Mouse (Mus musculus) neural tube, embryonic 10.5 days (tissue): Measurements from ENCODE around the gene Plcd3.

Source experiments
- DNase-seq: peaks from one replicate; pipeline ENCODE4 v3.0.0-alpha.2; 2017; ENCODE audit warnings: low spot score; ENCODE audit errors: extremely low spot score

The Plcd3 gene

DNA sequence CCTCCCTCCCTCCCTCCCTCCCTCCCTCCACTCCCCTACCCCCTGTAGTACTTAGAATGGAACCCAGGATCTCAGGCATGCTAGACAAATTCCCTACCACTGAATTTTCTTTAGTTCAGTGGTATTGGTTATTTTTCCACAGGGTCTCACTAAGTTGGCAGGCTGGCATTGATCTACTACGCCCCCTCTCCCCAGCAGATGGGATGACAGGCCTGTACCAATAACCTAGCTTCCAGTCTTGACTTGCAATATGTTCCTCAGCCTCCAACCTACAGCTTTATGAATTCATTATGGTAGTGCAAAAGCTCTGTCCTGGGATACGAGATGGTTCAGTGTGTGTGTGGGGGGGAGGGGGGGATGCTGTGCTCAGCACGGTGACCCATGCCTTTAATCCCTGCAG lies 77.5 kb downstream of the Plcd3 start:
- DNase-seq: no peak

DNA sequence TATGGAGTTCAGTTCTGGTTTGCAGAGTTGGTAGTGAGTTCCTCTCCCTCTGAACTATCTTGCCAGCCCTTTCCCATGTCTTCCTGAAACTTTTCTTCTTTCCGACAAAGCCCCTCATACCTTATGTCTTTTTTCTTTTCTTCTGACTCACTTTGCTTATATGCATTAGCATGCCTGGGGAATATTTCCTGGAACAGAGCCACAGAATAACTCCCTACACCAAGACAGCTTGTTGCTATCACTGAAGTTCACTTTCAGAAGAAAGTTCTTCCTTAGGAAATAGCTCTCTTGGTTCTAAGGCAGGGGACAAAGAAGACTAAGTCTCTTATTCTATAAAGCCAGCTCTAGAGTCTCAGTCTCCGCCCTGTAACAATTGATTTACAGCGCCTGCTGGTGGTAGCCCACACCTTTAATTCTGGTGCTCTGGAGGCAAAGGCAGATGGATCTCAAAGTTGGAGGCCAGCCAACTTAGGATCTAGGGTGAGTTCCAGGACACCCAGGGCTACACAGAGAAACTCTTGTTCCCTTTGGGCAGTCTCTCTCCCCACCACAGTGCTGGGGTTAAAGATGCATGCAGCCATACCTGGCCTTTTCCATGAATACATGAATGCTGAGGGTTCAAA lies 80.6 kb downstream of the Plcd3 start:
- DNase-seq: no peak
